Mouse (Mus musculus) adrenal gland, adult 8-10 months (tissue): ENCODE measurements around the gene Gm765. TPM values are rescaled to one million over a fixed set of nuclear protein-coding genes. Genes with fewer than 3 reads are reported as not detected.

Experiments used
- DNase-seq: peaks from one replicate; pipeline ENCODE4 v3.0.0; 2022
- total RNA-seq, 4 experiments: library from RNA; stranded (reverse); gene quantifications; 2 replicates each; pipeline ENCODE4 v1.2.4; 2022

The Gm765 gene
- total RNA-seq, 4 experiments from 2014 or later, result 0.12 TPM; not detected in 3

- no peak for DNase-seq
Measured at GRCm38 (mm10) chr6:98212225-98212624, 130.3 kb downstream of the Gm765 start.

GRCm38 (mm10) chr6:98210237-98210636 lies 132.3 kb downstream of the Gm765 start:
- DNase-seq, result no peak

- DNase-seq, result no peak
Measured at GRCm38 (mm10) chr6:98208051-98208450, 134.5 kb downstream of the Gm765 start.

GRCm38 (mm10) chr6:98198706-98199105 lies 143.8 kb downstream of the Gm765 start:
- DNase-seq, result peak; percentile 5

GRCm38 (mm10) chr6:98190745-98191442 lies 151.7 kb downstream of the Gm765 start:
- DNase-seq, result no peak
